Mouse (Mus musculus) lung, embryonic 14.5 days (tissue): ENCODE measurements around the gene Ccdc6. TPM values are rescaled to one million over a fixed set of nuclear protein-coding genes. Genes with fewer than 3 reads are reported as not detected.
A peak's percentile ranks its signal among the peaks of the same experiment; 100 is the strongest.

Experiments
- ATAC-seq: fragments of 200-750 bp; cut with Nextera tagmentation; 2 replicates; pipeline ENCODE4 v1.8.0; 2017; ENCODE audit warnings: mild to moderate bottlenecking, moderate TSS enrichment, moderate library complexity; ENCODE audit not compliant: insufficient read depth
- DNase-seq: peaks from one replicate; pipeline ENCODE4 v3.0.0-alpha.2; 2015
- H3K27ac ChIP-seq: fragments of 300-500 bp; sonication (generic); 2 replicates; pipeline ENCODE4 v1.5.1; 2014; ENCODE audit warnings: low read depth, mild to moderate bottlenecking, moderate library complexity
- H3K27me3 ChIP-seq: fragments of 300-500 bp; sonication (generic); 2 replicates; pipeline ENCODE4 v1.6.1; 2014; ENCODE audit warnings: low read length, control low read depth; ENCODE audit not compliant: insufficient read depth
- H3K36me3 ChIP-seq: fragments of 300-500 bp; sonication (generic); 2 replicates; pipeline ENCODE4 v1.6.1; 2014; ENCODE audit warnings: control low read depth; ENCODE audit not compliant: insufficient read depth
- H3K4me1 ChIP-seq: fragments of 300-500 bp; sonication (generic); 2 replicates; pipeline ENCODE4 v1.6.1; 2014; ENCODE audit warnings: antibody characterized with exemption, control low read depth; ENCODE audit not compliant: insufficient read depth
- H3K4me2 ChIP-seq: fragments of 300-500 bp; sonication (generic); 2 replicates; pipeline ENCODE4 v1.6.1; 2014; ENCODE audit warnings: mild to moderate bottlenecking
- H3K4me3 ChIP-seq: fragments of 300-500 bp; sonication (generic); 2 replicates; pipeline ENCODE4 v1.5.1; 2014; ENCODE audit warnings: low read depth, low read length
- H3K9ac ChIP-seq: fragments of 300-500 bp; sonication (generic); 2 replicates; pipeline ENCODE4 v1.6.1; 2014
- H3K9me3 ChIP-seq: fragments of 300-500 bp; sonication (generic); 2 replicates; pipeline ENCODE4 v1.6.1; 2016; ENCODE audit warnings: low read depth, low read length, control low read depth
- CTCF ChIP-seq: IDR thresholded peaks from 2 replicates; pipeline ENCODE4 v1.5.1; 2016; ENCODE audit warnings: antibody characterized with exemption, low read depth
- WGBS: fragments of 180-500 bp; shearing (Covaris S2); extraction: QIAGEN DNeasy Blood & Tissue Kit; methylation state at CpG from one replicate; pipeline ENCODE4 v1.1.7; 2014; 5-methylcytosine and 5-hydroxymethylcytosine counted together
- polyA plus RNA-seq: library from polyadenylated mRNA; unstranded; fragments of >200 nt; fragmentation: Nextera tagmentation; extraction: Ambion mirVana; gene quantifications from 2 replicates; pipeline ENCODE4 v1.2.1, GENCODE M21; 2014

The Ccdc6 gene
- polyA plus RNA-seq, 1 experiment from 2014 or later: 21.9 TPM

DNA sequence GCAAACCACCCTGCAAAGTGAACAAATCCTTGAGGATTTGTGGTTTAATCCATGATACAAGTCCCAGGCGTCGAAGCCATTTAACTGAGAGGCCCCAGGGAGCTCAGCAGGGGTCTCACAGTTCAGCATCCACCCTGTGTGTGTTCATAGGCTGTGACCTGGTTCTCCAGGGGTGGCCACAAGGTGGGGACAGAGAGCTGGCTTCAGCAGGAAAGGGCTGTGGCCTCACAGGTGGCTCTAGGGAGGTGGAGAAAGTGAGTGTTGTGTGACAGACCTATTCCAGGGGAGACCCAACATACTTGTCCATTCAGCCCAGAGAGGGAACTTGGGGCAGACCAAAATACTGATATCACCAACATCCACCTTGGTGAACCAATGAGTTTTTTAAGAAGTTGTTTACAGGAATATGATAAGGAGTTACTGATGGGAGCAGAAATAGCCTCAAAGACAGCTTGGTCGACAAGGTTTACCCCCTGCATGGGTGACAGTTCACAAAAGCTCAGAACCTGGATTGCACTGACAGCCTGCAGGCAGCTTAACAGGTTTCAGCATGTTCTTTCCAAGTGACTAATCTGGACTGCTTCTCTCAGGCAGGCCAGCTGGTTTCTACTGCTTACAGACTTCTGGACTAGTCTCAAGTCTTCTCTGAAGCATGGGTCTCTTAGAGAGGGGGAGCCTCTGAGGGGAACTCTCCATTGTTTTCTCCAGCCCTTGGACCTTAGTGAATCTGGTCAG is 59.7 kb downstream of the Ccdc6 start:
- H3K27me3 ChIP-seq: no peaks in the 10 kb centered on the region
- H3K36me3 ChIP-seq: peaks cover 49% of the 10 kb centered on the region
- H3K4me3 ChIP-seq: no peak overlapping the region
- H3K9ac ChIP-seq: no peak overlapping the region
- TF ChIP-seq CTCF: peak; percentile 53
- 73% methylated on average over 3 of the region's 3 CpGs for WGBS
- H3K4me2 ChIP-seq: no peak overlapping the region
- DNase-seq (no peak), ATAC-seq (no peak)
- H3K27ac ChIP-seq: no peak overlapping the region
- peaks cover 3% of the 10 kb centered on the region; the same call in 1 of the 2 replicates for H3K4me1 ChIP-seq
- no peaks in the 10 kb centered on the region; the same call in 1 of the 2 replicates for H3K9me3 ChIP-seq

DNA sequence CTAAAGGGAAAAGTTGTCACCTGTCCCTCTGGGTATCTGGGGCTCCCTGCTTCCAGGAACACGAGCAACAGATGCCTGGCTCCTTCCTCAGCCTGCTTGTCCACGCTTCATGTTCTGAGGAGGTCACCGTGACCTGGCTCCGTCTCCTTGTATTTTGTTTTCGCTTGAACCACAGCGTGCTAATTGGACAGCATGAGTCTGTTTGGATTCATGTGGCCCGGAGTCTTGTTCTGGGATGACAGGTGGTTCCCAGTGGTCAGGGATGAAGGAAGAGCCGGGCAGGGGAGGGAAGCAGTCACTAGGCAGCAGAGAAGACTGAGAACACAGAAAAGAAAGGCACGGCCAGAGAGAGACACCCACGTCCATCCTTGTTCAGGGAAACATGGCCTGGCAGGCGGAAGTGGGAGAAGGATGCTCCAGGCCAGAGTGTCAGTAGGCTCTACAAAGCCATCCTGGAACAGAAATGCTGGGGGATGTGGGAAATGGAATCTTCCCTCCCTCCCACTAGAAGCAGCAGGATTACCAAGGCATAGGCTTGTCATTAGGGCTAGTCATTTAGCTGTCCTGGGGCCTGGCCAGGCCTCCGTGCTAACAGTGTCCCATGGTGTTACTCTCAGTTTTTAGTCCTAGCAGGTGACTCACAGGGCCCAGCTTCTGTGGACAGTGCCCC is 62.9 kb downstream of the Ccdc6 start:
- Histone ChIP-seq H3K27me3 (no peaks in the 10 kb centered on the region), H3K9ac (no peak overlapping the region), H3K27ac (no peak overlapping the region), H3K9me3 (no peaks in the 10 kb centered on the region; the same call in 1 of the 2 replicates), H3K4me2 (no peak overlapping the region), H3K36me3 (peaks cover 39% of the 10 kb centered on the region), H3K4me1 (no peaks in the 10 kb centered on the region), H3K4me3 (no peak overlapping the region)
- 75% methylated on average over 12 of the region's 12 CpGs for WGBS
- no peak for TF ChIP-seq CTCF
- DNase-seq (no peak), ATAC-seq (no peak)

DNA sequence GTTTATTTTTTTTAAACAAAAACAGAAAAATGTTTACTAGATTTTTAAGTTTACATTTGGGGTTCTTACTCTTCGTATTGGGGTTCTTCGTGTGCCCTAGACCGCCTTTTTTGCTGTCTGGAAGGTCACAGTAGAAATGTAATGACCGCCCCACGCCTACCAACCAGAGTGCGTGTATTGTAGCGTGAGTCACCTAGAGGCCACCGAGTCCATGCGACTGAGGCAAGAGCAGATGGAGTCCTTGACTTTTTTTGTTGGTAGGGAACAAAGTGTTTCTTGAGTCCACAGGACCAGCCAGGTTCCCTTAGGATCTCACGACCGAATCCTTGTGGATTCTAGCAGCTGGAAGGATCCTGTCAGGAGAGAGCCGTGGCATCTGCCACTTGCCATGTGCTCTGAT is 63.9 kb downstream of the Ccdc6 start:
- 82% methylated on average over 12 of the region's 12 CpGs for WGBS
- H3K4me1 ChIP-seq: no peaks in the 10 kb centered on the region

DNA sequence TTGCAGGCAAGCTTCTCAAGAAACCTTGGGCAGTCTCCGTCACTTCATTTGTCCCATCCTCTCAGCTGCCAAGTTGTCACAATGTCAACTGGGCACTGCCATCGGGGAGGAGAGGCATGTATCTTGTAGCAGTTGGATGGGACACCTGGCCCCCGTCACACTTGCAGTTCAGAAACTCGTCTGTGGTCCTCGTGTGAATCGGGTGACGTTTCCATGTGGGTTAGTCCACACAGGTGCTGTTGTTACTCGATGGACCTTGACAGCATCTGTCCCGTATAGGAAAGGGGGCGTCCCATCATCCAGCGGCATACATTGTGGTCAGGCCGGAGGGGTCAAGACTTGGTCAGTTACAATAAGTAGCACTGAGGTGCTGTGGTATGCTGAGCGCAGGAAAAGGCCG is 64.6 kb downstream of the Ccdc6 start:
- Histone ChIP-seq H3K4me2 (no peak overlapping the region), H3K36me3 (peaks cover 22% of the 10 kb centered on the region; the same call in 1 of the 2 replicates), H3K4me1 (no peaks in the 10 kb centered on the region), H3K27ac (no peak overlapping the region), H3K4me3 (no peak overlapping the region), H3K9me3 (no peaks in the 10 kb centered on the region; the same call in 1 of the 2 replicates), H3K27me3 (no peaks in the 10 kb centered on the region), H3K9ac (no peak overlapping the region)
- TF ChIP-seq CTCF: no peak
- WGBS: 86% methylated on average over 14 of the region's 14 CpGs
- DNase-seq: no peak
- ATAC-seq: no peak

More for the DNA sequence above, 63.9 kb downstream of the Ccdc6 start:
- H3K9me3 ChIP-seq: no peaks in the 10 kb centered on the region; the same call in 1 of the 2 replicates
- H3K4me3 ChIP-seq: no peak overlapping the region
- H3K36me3 ChIP-seq: peaks cover 29% of the 10 kb centered on the region
- H3K9ac ChIP-seq: no peak overlapping the region
- no peak overlapping the region for H3K27ac ChIP-seq
- no peak for TF ChIP-seq CTCF
- no peaks in the 10 kb centered on the region for H3K27me3 ChIP-seq
- DNase-seq (no peak), ATAC-seq (no peak)
- H3K4me2 ChIP-seq: no peak overlapping the region

DNA sequence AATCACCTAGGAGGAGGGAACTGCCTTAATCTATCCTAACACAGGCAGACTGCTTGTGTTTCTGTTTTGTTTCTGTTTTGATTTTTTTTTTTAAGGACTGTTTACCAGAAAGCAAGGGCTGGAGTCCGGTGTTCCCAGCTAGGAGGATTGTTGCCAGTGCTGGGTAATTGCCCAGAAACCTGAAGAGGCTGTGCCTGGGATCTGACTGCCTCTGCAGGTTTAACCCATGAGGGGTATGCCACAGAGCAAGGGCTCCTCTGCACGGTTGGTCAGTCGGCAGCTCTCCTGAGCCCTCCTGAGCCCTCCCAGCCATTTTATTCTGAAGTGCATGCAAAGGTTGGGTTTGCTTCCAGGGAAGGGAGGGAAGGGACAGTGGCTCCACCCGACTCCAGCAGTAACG is 66.8 kb downstream of the Ccdc6 start:
- TF ChIP-seq CTCF: no peak
- Histone ChIP-seq H3K9me3 (no peaks in the 10 kb centered on the region), H3K4me1 (no peaks in the 10 kb centered on the region; the same call in 1 of the 2 replicates), H3K4me2 (no peak overlapping the region), H3K4me3 (no peak overlapping the region), H3K27me3 (no peaks in the 10 kb centered on the region), H3K9ac (no peak overlapping the region), H3K36me3 (peaks cover 26% of the 10 kb centered on the region), H3K27ac (no peak overlapping the region)
- WGBS: 62% methylated on average over 5 of the region's 5 CpGs
- DNase-seq (no peak), ATAC-seq (no peak)

DNA sequence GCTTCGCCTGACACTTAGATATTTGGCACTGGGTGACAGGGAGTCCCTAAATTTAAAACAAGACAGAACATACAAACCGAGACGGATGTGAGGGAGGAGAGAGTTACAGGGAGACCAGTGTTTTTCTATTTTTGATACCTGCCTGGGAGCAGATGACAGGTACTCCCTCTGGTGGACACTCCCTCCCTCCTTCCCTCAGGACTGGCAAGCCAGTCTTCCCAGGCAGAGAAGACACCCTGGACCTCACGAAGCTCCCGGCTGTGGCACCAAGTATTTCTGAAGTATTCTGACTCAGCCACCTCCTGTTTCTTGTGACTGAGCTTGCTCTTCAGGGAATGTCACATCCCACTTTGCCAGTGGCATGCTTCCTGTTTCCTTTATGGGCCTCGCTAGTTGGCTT is 69.0 kb downstream of the Ccdc6 start:
- no peak overlapping the region for H3K4me3 ChIP-seq
- H3K27ac ChIP-seq: no peak overlapping the region
- H3K4me1 ChIP-seq: no peaks in the 10 kb centered on the region; the same call in 1 of the 2 replicates
- peak; percentile 37 for DNase-seq
- 61% methylated on average over 6 of the region's 6 CpGs for WGBS
- ATAC-seq: no peak
- H3K4me2 ChIP-seq: no peak overlapping the region
- no peaks in the 10 kb centered on the region for H3K27me3 ChIP-seq
- no peaks in the 10 kb centered on the region for H3K9me3 ChIP-seq
- peaks cover 41% of the 10 kb centered on the region for H3K36me3 ChIP-seq
- TF ChIP-seq CTCF: peak; percentile 59
- no peak overlapping the region for H3K9ac ChIP-seq

DNA sequence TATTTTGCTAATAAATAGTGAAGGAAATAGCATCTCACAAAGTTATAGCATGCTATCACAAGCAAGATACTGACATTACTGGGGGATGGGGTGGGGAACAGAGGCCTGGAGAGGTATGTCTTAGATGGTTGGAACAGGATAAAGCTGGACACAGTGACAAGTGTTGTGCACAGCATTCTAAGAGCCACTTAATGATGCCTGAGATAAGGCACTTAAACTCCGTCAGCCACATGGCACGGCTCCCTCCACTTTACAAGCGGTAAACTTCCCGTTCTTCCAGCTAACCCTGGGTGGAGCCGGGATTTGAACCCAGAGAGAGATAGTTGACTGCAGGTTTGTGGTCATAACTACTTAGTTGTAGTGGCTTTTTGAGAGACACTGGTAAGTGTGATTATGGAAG is 69.5 kb downstream of the Ccdc6 start:
- Histone ChIP-seq H3K4me3 (no peak overlapping the region), H3K4me1 (no peaks in the 10 kb centered on the region; the same call in 1 of the 2 replicates), H3K27me3 (no peaks in the 10 kb centered on the region), H3K4me2 (no peak overlapping the region), H3K27ac (no peak overlapping the region), H3K9me3 (no peaks in the 10 kb centered on the region), H3K36me3 (peaks cover 45% of the 10 kb centered on the region), H3K9ac (no peak overlapping the region)
- TF ChIP-seq CTCF: no peak
- DNase-seq (no peak), ATAC-seq (no peak)
- 67% methylated on average over 5 of the region's 5 CpGs for WGBS
